Mouse (Mus musculus) myocyte (in vitro differentiated cells): ENCODE data around the gene Tbc1d32. TPM values are rescaled to one million over a fixed set of nuclear protein-coding genes. Genes with fewer than 3 reads are reported as not detected.

Experiments
- H3K27me3 ChIP-seq: one replicate; pipeline ENCODE4 v1.6.1; 2011; ENCODE audit not compliant: control insufficient read depth, insufficient read depth, insufficient read length
- H3K36me3 ChIP-seq: one replicate; pipeline ENCODE4 v1.6.1; 2011; ENCODE audit not compliant: control insufficient read depth, insufficient read depth
- H3K4me2 ChIP-seq: one replicate; pipeline ENCODE4 v1.6.1; 2011; ENCODE audit warnings: low read depth, control low read depth
- H3K4me3 ChIP-seq: one replicate; pipeline ENCODE4 v1.5.1; 2011; ENCODE audit warnings: mild to moderate bottlenecking, control low read depth, moderate library complexity
- H3K79me2 ChIP-seq: one replicate; pipeline ENCODE4 v1.6.1; 2011; ENCODE audit not compliant: control insufficient read depth, insufficient read depth
- H3ac ChIP-seq: one replicate; pipeline ENCODE4 v1.6.1; 2011; ENCODE audit not compliant: control insufficient read depth, insufficient read length
- CEBPB ChIP-seq: IDR thresholded peaks from 2 replicates; pipeline ENCODE4 v1.6.1; 2011; ENCODE audit warnings: mild to moderate bottlenecking, moderate library complexity; ENCODE audit not compliant: poor library complexity, insufficient read depth, severe bottlenecking
- E2F4 ChIP-seq: IDR thresholded peaks from one replicate; pipeline ENCODE4 v1.6.1; 2011; ENCODE audit warnings: mild to moderate bottlenecking, control low read depth, moderate library complexity; ENCODE audit not compliant: insufficient read depth
- MAX ChIP-seq: IDR thresholded peaks from one replicate; pipeline ENCODE4 v1.6.1; 2011; ENCODE audit warnings: low read depth, mild to moderate bottlenecking, control low read depth
- MYOD1 ChIP-seq, 3 experiments: IDR thresholded peaks; one replicate each; pipeline ENCODE4 v1.6.1; 2011; ENCODE audit warnings: control low read depth in 2 of 3, low read depth in 2 of 3, mild to moderate bottlenecking in 2 of 3, moderate library complexity in 1 of 3; ENCODE audit not compliant: insufficient read length in 2 of 3, control insufficient read depth in 1 of 3
- MYOG ChIP-seq, 3 experiments: IDR thresholded peaks; one replicate each; pipeline ENCODE4 v1.6.1; 2011; ENCODE audit warnings: control low read depth in 2 of 3, low read depth in 2 of 3, mild to moderate bottlenecking in 2 of 3; ENCODE audit not compliant: insufficient read length in 2 of 3, control insufficient read depth in 1 of 3, insufficient read depth in 1 of 3
- POLR2A ChIP-seq: IDR thresholded peaks from one replicate; pipeline ENCODE4 v1.6.1; 2011; ENCODE audit warnings: low read depth, mild to moderate bottlenecking, control low read depth, moderate library complexity; ENCODE audit not compliant: insufficient read length
- POLR2AphosphoS2 ChIP-seq: IDR thresholded peaks from one replicate; pipeline ENCODE4 v1.6.1; 2011; ENCODE audit warnings: low read depth, control low read depth; ENCODE audit not compliant: insufficient read length
- REST ChIP-seq: IDR thresholded peaks from one replicate; pipeline ENCODE4 v1.6.1; 2011; ENCODE audit warnings: mild to moderate bottlenecking, control low read depth, moderate library complexity; ENCODE audit not compliant: insufficient read depth, insufficient read length
- SRF ChIP-seq: IDR thresholded peaks from one replicate; pipeline ENCODE4 v1.6.1; 2011; ENCODE audit warnings: low read depth; ENCODE audit not compliant: control insufficient read depth, insufficient read length
- TCF12 ChIP-seq: IDR thresholded peaks from one replicate; pipeline ENCODE4 v1.6.1; 2011; ENCODE audit warnings: mild to moderate bottlenecking, control low read depth; ENCODE audit not compliant: poor library complexity, insufficient read depth, severe bottlenecking
- TCF3 ChIP-seq: IDR thresholded peaks from one replicate; pipeline ENCODE4 v1.6.1; 2011; ENCODE audit warnings: low read depth, control low read depth; ENCODE audit not compliant: insufficient read length
- USF1 ChIP-seq: IDR thresholded peaks from one replicate; pipeline ENCODE4 v1.6.1; 2011; ENCODE audit warnings: low read depth, mild to moderate bottlenecking, control low read depth, moderate library complexity
- polyA plus RNA-seq: library from polyadenylated mRNA; unstranded; fragments of >200 nt; fragmentation: generic; extraction: Trizol; gene quantifications from one replicate; pipeline ENCODE4 v1.2.1, GENCODE M21; 2012; ENCODE audit warnings: missing spikeins

Gene Tbc1d32
- polyA plus RNA-seq, 1 experiment = 1.0 TPM

DNA sequence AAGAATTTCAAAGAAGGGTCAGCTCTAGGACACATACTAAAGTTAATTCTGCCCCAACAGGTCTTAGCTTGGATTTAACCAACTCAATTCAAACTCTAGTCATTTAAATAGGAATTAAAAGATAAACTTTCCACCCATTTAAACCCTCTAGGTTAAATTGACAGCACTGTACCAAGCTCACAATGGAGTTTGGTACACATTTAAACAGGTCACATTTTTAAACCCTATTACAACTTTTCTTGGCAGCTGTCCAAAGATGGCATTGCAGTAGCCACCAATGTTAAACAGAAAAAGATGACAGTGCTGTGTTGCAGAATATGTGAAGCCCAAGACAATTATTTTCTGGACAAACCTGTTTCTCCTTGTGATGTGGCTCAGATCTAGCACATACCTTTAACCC lies 203.1 kb downstream of the Tbc1d32 start:
- Histone ChIP-seq H3K36me3 (no peaks in the 10 kb centered on the region), H3K27me3 (no peaks in the 10 kb centered on the region), H3K79me2 (no peaks in the 10 kb centered on the region), H3ac (no peak overlapping the region), H3K4me2 (no peak overlapping the region), H3K4me3 (no peak overlapping the region)
- TF ChIP-seq TCF3 (no peak), MYOG (IDR thresholded peaks at IDR 0.05; ENCODE audit: control insufficient read depth in 1 of 3, insufficient read depth in 1 of 3, insufficient read length in 2 of 3, low read depth in 2 of 3) (no peak)

DNA sequence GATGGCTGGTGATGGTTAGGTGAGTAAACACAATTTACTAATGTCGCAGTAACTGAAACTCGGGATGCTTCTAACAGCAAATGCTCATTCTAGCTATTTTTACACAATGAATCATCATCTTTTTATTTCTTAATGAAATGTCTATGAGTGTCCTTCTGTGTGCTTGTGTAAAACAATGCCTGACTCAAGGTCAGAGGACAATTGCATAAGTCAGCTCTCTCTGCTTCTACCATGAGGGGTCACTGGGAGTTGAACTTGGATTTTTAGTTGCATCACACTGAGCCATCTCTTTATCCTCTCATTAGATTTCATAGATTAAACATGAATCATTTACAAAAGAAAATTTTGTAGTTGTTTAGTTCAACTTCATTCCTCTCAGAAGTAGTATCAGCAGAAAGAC lies 203.9 kb downstream of the Tbc1d32 start:
- Histone ChIP-seq H3ac (no peak overlapping the region), H3K36me3 (no peaks in the 10 kb centered on the region), H3K4me2 (peak overlapping the region; percentile 25), H3K79me2 (no peaks in the 10 kb centered on the region), H3K27me3 (no peaks in the 10 kb centered on the region), H3K4me3 (no peak overlapping the region)
- TF ChIP-seq MAX (no peak), CEBPB (peak; percentile 50; the same call in 1 of the 2 replicates), TCF3 (no peak)

GRCm38 (mm10) chr10:55979898-55980521 lies 248.5 kb downstream of the Tbc1d32 start:
- Histone ChIP-seq H3K36me3 (no peaks in the 10 kb centered on the region), H3K4me2 (peak overlapping the region; percentile 5), H3ac (no peak overlapping the region), H3K4me3 (no peak overlapping the region), H3K79me2 (no peaks in the 10 kb centered on the region), H3K27me3 (no peaks in the 10 kb centered on the region)
- no peak for TF ChIP-seq SRF
- TF ChIP-seq CEBPB = no peak
- TF ChIP-seq MYOD1 (IDR thresholded peaks at IDR 0.05; ENCODE audit: control insufficient read depth in 1 of 3, insufficient read length in 2 of 3, low read depth in 2 of 3) = no peak
- TF ChIP-seq MAX = no peak
- no peak for TF ChIP-seq REST
- no peak for TF ChIP-seq E2F4
- no peak for TF ChIP-seq POLR2AphosphoS2

- Histone ChIP-seq H3K79me2 (no peaks in the 10 kb centered on the region), H3K36me3 (no peaks in the 10 kb centered on the region), H3ac (no peak overlapping the region), H3K4me2 (no peak overlapping the region), H3K4me3 (no peak overlapping the region), H3K27me3 (no peaks in the 10 kb centered on the region)
- TF ChIP-seq POLR2A = no peak
- no peak for TF ChIP-seq MYOD1 (IDR thresholded peaks at IDR 0.05; ENCODE audit: control insufficient read depth in 1 of 3, insufficient read length in 2 of 3, low read depth in 2 of 3)
- no peak for TF ChIP-seq TCF12
- no peak for TF ChIP-seq CEBPB
- no peak for TF ChIP-seq TCF3
- TF ChIP-seq E2F4 = no peak
- TF ChIP-seq MYOG (IDR thresholded peaks at IDR 0.05; ENCODE audit: control insufficient read depth in 1 of 3, insufficient read depth in 1 of 3, insufficient read length in 2 of 3, low read depth in 2 of 3) = no peak
- no peak for TF ChIP-seq USF1
- no peak for TF ChIP-seq POLR2AphosphoS2
- no peak for TF ChIP-seq REST
- no peak for TF ChIP-seq MAX
- no peak for TF ChIP-seq SRF
Measured at GRCm38 (mm10) chr10:55978001-55978400, 250.5 kb downstream of the Tbc1d32 start.

Other genes with a start within 250 kb of the Tbc1d32 start
- gene Msl3l2, start 121.8 kb downstream of the Tbc1d32 start, polyA plus RNA-seq = 0.20 TPM
- 21.4 TPM for gene Gja1, start 148.6 kb upstream of the Tbc1d32 start, polyA plus RNA-seq